Mouse (Mus musculus) G1E (cell line): ENCODE results near the gene Ntng2.

Experiments used
- CTCF ChIP-seq: IDR thresholded peaks from 2 replicates; pipeline ENCODE4 v1.5.1; 2012; ENCODE audit warnings: low read depth, low read length, inconsistent platforms, mixed read lengths
- GATA1 ChIP-seq: IDR thresholded peaks from 2 replicates; pipeline ENCODE4 v1.6.1; 2012; ENCODE audit warnings: borderline replicate concordance, low read length, inconsistent platforms, mixed read lengths
- GATA2 ChIP-seq: IDR thresholded peaks from 2 replicates; pipeline ENCODE4 v1.6.1; 2012; ENCODE audit warnings: low read depth, low read length, inconsistent platforms, borderline replicate concordance
- POLR2AphosphoS5 ChIP-seq: IDR thresholded peaks from 2 replicates; pipeline ENCODE4 v1.6.1; 2012; ENCODE audit warnings: low read depth, low read length, inconsistent platforms; ENCODE audit not compliant: insufficient replicate concordance
- TAL1 ChIP-seq: conservative IDR thresholded peaks from 2 replicates; pipeline ENCODE4 v1.6.1; 2012; ENCODE audit warnings: low read depth, low read length, inconsistent platforms, mixed read lengths

DNA sequence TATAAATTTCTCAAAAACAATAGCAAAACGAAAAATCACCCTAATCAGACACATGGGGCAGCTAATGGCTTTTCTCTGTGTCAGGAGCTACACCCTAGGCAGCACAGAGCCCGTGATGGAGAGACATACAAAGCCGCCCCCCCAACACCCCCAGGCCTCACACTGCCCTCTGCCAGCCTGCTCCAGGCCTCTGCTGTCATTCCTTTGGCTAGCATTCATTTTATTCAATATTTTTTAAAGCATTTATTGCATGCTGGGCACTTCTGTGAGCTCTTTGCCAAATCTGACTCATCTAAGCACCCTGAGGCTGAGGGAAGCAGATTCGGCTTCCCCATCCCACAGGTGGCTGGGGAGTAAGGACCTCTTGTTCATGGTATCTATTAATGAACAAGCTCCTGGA, 26.1 kb downstream of the Ntng2 start:
- no peak for TF ChIP-seq CTCF
- TF ChIP-seq GATA1, result no peak
- no peak for TF ChIP-seq POLR2AphosphoS5
- no peak for TF ChIP-seq TAL1
- no peak for TF ChIP-seq GATA2
